Mouse (Mus musculus) bone marrow macrophage, adult 2 months (primary cell): Measurements from ENCODE around the gene Parvb.

Experiments used
- CTCF ChIP-seq: IDR thresholded peaks from 2 replicates; pipeline ENCODE4 v1.5.1; 2012; ENCODE audit warnings: low read depth, mild to moderate bottlenecking, low read length, moderate library complexity
- POLR2A ChIP-seq: IDR thresholded peaks from 2 replicates; pipeline ENCODE4 v1.6.1; 2012; ENCODE audit warnings: mild to moderate bottlenecking, low read depth, low read length, borderline replicate concordance

- no peak for TF ChIP-seq CTCF
- no peak for TF ChIP-seq POLR2A
These were observed 33.3 kb downstream of the Parvb start for GRCm38 (mm10) chr15:84265141-84265540.
